Mouse (Mus musculus) myocyte (in vitro differentiated cells): ENCODE measurements around the gene Zc3h10. TPM values are rescaled to one million over a fixed set of nuclear protein-coding genes. Genes with fewer than 3 reads are reported as not detected.

Source experiments
- H3K27me3 ChIP-seq: one replicate; pipeline ENCODE4 v1.6.1; 2011; ENCODE audit not compliant: control insufficient read depth, insufficient read depth, insufficient read length
- H3K36me3 ChIP-seq: one replicate; pipeline ENCODE4 v1.6.1; 2011; ENCODE audit not compliant: control insufficient read depth, insufficient read depth
- H3K4me2 ChIP-seq: one replicate; pipeline ENCODE4 v1.6.1; 2011; ENCODE audit warnings: low read depth, control low read depth
- H3K4me3 ChIP-seq: one replicate; pipeline ENCODE4 v1.5.1; 2011; ENCODE audit warnings: mild to moderate bottlenecking, control low read depth, moderate library complexity
- H3K79me2 ChIP-seq: one replicate; pipeline ENCODE4 v1.6.1; 2011; ENCODE audit not compliant: control insufficient read depth, insufficient read depth
- H3ac ChIP-seq: one replicate; pipeline ENCODE4 v1.6.1; 2011; ENCODE audit not compliant: control insufficient read depth, insufficient read length
- CEBPB ChIP-seq: IDR thresholded peaks from 2 replicates; pipeline ENCODE4 v1.6.1; 2011; ENCODE audit warnings: mild to moderate bottlenecking, moderate library complexity; ENCODE audit not compliant: poor library complexity, insufficient read depth, severe bottlenecking
- E2F4 ChIP-seq: IDR thresholded peaks from one replicate; pipeline ENCODE4 v1.6.1; 2011; ENCODE audit warnings: mild to moderate bottlenecking, control low read depth, moderate library complexity; ENCODE audit not compliant: insufficient read depth
- MAX ChIP-seq: IDR thresholded peaks from one replicate; pipeline ENCODE4 v1.6.1; 2011; ENCODE audit warnings: low read depth, mild to moderate bottlenecking, control low read depth
- MYOD1 ChIP-seq, 3 experiments: IDR thresholded peaks; one replicate each; pipeline ENCODE4 v1.6.1; 2011; ENCODE audit warnings: control low read depth in 2 of 3, low read depth in 2 of 3, mild to moderate bottlenecking in 2 of 3, moderate library complexity in 1 of 3; ENCODE audit not compliant: insufficient read length in 2 of 3, control insufficient read depth in 1 of 3
- MYOG ChIP-seq, 3 experiments: IDR thresholded peaks; one replicate each; pipeline ENCODE4 v1.6.1; 2011; ENCODE audit warnings: control low read depth in 2 of 3, low read depth in 2 of 3, mild to moderate bottlenecking in 2 of 3; ENCODE audit not compliant: insufficient read length in 2 of 3, control insufficient read depth in 1 of 3, insufficient read depth in 1 of 3
- POLR2A ChIP-seq: IDR thresholded peaks from one replicate; pipeline ENCODE4 v1.6.1; 2011; ENCODE audit warnings: low read depth, mild to moderate bottlenecking, control low read depth, moderate library complexity; ENCODE audit not compliant: insufficient read length
- POLR2AphosphoS2 ChIP-seq: IDR thresholded peaks from one replicate; pipeline ENCODE4 v1.6.1; 2011; ENCODE audit warnings: low read depth, control low read depth; ENCODE audit not compliant: insufficient read length
- REST ChIP-seq: IDR thresholded peaks from one replicate; pipeline ENCODE4 v1.6.1; 2011; ENCODE audit warnings: mild to moderate bottlenecking, control low read depth, moderate library complexity; ENCODE audit not compliant: insufficient read depth, insufficient read length
- SRF ChIP-seq: IDR thresholded peaks from one replicate; pipeline ENCODE4 v1.6.1; 2011; ENCODE audit warnings: low read depth; ENCODE audit not compliant: control insufficient read depth, insufficient read length
- TCF12 ChIP-seq: IDR thresholded peaks from one replicate; pipeline ENCODE4 v1.6.1; 2011; ENCODE audit warnings: mild to moderate bottlenecking, control low read depth; ENCODE audit not compliant: poor library complexity, insufficient read depth, severe bottlenecking
- TCF3 ChIP-seq: IDR thresholded peaks from one replicate; pipeline ENCODE4 v1.6.1; 2011; ENCODE audit warnings: low read depth, control low read depth; ENCODE audit not compliant: insufficient read length
- USF1 ChIP-seq: IDR thresholded peaks from one replicate; pipeline ENCODE4 v1.6.1; 2011; ENCODE audit warnings: low read depth, mild to moderate bottlenecking, control low read depth, moderate library complexity
- polyA plus RNA-seq: library from polyadenylated mRNA; unstranded; fragments of >200 nt; fragmentation: generic; extraction: Trizol; gene quantifications from one replicate; pipeline ENCODE4 v1.2.1, GENCODE M21; 2012; ENCODE audit warnings: missing spikeins

Gene Zc3h10
- polyA plus RNA-seq, 1 experiment, result 13.8 TPM

GRCm38 (mm10) chr10:128522351-128522750 is 25.2 kb downstream of the Zc3h10 start:
- Histone ChIP-seq H3K4me3 (no peak overlapping the region), H3K27me3 (no peaks in the 10 kb centered on the region), H3K4me2 (no peak overlapping the region), H3K79me2 (peaks cover 25% of the 10 kb centered on the region), H3K36me3 (peaks cover 53% of the 10 kb centered on the region), H3ac (no peak overlapping the region)
- TF ChIP-seq TCF3 (no peak), CEBPB (no peak), E2F4 (no peak), USF1 (no peak), POLR2A (no peak), MYOG (IDR thresholded peaks at IDR 0.05; ENCODE audit: control insufficient read depth in 1 of 3, insufficient read depth in 1 of 3, insufficient read length in 2 of 3, low read depth in 2 of 3) (no peak), MAX (no peak), SRF (no peak), TCF12 (no peak), REST (no peak), MYOD1 (IDR thresholded peaks at IDR 0.05; ENCODE audit: control insufficient read depth in 1 of 3, insufficient read length in 2 of 3, low read depth in 2 of 3) (no peak)

GRCm38 (mm10) chr10:128520591-128520990 is 27.0 kb downstream of the Zc3h10 start:
- Histone ChIP-seq H3K4me3 (no peak overlapping the region), H3K27me3 (no peaks in the 10 kb centered on the region), H3K79me2 (peaks cover 25% of the 10 kb centered on the region), H3ac (no peak overlapping the region), H3K36me3 (peaks cover 65% of the 10 kb centered on the region), H3K4me2 (no peak overlapping the region)
- TF ChIP-seq CEBPB, result no peak
- no peak for TF ChIP-seq MAX
- TF ChIP-seq TCF3, result no peak
- TF ChIP-seq POLR2A, result no peak
- TF ChIP-seq REST, result no peak
- TF ChIP-seq USF1, result no peak
- no peak for TF ChIP-seq TCF12
- no peak for TF ChIP-seq E2F4
- no peak for TF ChIP-seq MYOG (IDR thresholded peaks at IDR 0.05; ENCODE audit: control insufficient read depth in 1 of 3, insufficient read depth in 1 of 3, insufficient read length in 2 of 3, low read depth in 2 of 3)
- no peak for TF ChIP-seq MYOD1 (IDR thresholded peaks at IDR 0.05; ENCODE audit: control insufficient read depth in 1 of 3, insufficient read length in 2 of 3, low read depth in 2 of 3)
- no peak for TF ChIP-seq POLR2AphosphoS2
- no peak for TF ChIP-seq SRF

- peaks cover 9% of the 10 kb centered on the region for H3K79me2 ChIP-seq
- H3K4me2 ChIP-seq, result no peak overlapping the region
- no peak for TF ChIP-seq USF1
- no peak for TF ChIP-seq TCF3
- no peak for TF ChIP-seq MYOG (IDR thresholded peaks at IDR 0.05; ENCODE audit: control insufficient read depth in 1 of 3, insufficient read depth in 1 of 3, insufficient read length in 2 of 3, low read depth in 2 of 3)
- no peak for TF ChIP-seq E2F4
- no peak for TF ChIP-seq POLR2A
- no peak for TF ChIP-seq CEBPB
- no peak for TF ChIP-seq TCF12
- TF ChIP-seq MYOD1 (IDR thresholded peaks at IDR 0.05; ENCODE audit: control insufficient read depth in 1 of 3, insufficient read length in 2 of 3, low read depth in 2 of 3), result no peak
- no peak for TF ChIP-seq SRF
- no peak for TF ChIP-seq POLR2AphosphoS2
- TF ChIP-seq MAX, result no peak
- no peak for TF ChIP-seq REST
- H3ac ChIP-seq, result no peak overlapping the region
- no peak overlapping the region for H3K4me3 ChIP-seq
- H3K27me3 ChIP-seq, result no peaks in the 10 kb centered on the region
- peaks cover 77% of the 10 kb centered on the region for H3K36me3 ChIP-seq
Observed at GRCm38 (mm10) chr10:128518833-128519232, 28.7 kb downstream of the Zc3h10 start.

GRCm38 (mm10) chr10:128516677-128517076 is 30.9 kb downstream of the Zc3h10 start:
- no peak overlapping the region for H3K4me2 ChIP-seq
- TF ChIP-seq CEBPB (no peak), MYOG (IDR thresholded peaks at IDR 0.05; ENCODE audit: control insufficient read depth in 1 of 3, insufficient read depth in 1 of 3, insufficient read length in 2 of 3, low read depth in 2 of 3) (no peak), MAX (no peak), TCF12 (no peak), POLR2AphosphoS2 (no peak), REST (no peak), MYOD1 (IDR thresholded peaks at IDR 0.05; ENCODE audit: control insufficient read depth in 1 of 3, insufficient read length in 2 of 3, low read depth in 2 of 3) (no peak), E2F4 (no peak)
- no peak overlapping the region for H3K4me3 ChIP-seq
- peaks cover 1% of the 10 kb centered on the region for H3K79me2 ChIP-seq
- H3K36me3 ChIP-seq, result peaks cover 81% of the 10 kb centered on the region
- H3ac ChIP-seq, result no peak overlapping the region
- H3K27me3 ChIP-seq, result no peaks in the 10 kb centered on the region
